Mouse (Mus musculus): ENCODE data around the gene Ppm1m.

DNA sequence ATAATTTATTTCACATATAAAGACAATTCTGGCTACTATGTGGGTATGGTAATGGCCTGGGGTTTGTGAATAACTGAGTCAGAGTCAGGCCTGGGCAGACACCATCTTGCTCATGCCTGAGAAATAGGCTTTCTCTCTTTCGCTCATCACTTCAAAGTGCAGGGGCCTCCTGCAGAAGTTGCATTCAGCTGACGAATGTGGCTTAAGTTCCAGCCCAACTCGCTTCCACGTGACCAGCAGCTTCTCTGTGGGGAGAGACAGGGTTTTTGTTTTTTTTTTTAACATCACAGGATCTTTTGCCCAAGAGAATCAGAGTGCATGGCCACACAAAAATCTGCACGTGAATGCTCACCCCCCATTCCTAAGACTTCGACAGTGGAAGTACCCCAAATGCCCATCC lies 34.4 kb upstream of the Ppm1m start:
- TF ChIP-seq MAX (IDR thresholded peaks at IDR 0.05; ENCODE audit: low read depth) (no peak), POLR2A (IDR thresholded peaks at IDR 0.05; ENCODE audit: insufficient read length, low read depth) (no peak), POLR2AphosphoS2 (IDR thresholded peaks at IDR 0.05; ENCODE audit: insufficient read length, low read depth) (no peak)

Measured in myocyte (in vitro differentiated cells).